Mouse (Mus musculus) heart, postnatal 0 days (tissue): ENCODE measurements at regions not wholly inside any gene's neighbourhood (a gene's known extent, or its start where the extent isn't known, plus 50 kb on each side); places are given as distances from the start of the nearest gene placed in this dataset.

Experiments
- CTCF ChIP-seq: IDR thresholded peaks from 2 replicates; pipeline ENCODE4 v1.5.1; 2016; ENCODE audit warnings: antibody characterized with exemption, control low read depth, low read depth
- EP300 ChIP-seq: IDR thresholded peaks from 2 replicates; pipeline ENCODE4 v1.6.1; 2016; ENCODE audit warnings: antibody characterized with exemption, low read depth

GRCm38 (mm10) chr16:58276281-58276680 is 132.0 kb upstream of the Dcbld2 start:
- TF ChIP-seq CTCF (no peak), EP300 (no peak)
